Mouse (Mus musculus) lung, embryonic 14.5 days (tissue): ENCODE measurements around the gene Ttc29. TPM values are rescaled to one million over a fixed set of nuclear protein-coding genes. Genes with fewer than 3 reads are reported as not detected.

ENCODE experiments used
- ATAC-seq: fragments of 200-750 bp; cut with Nextera tagmentation; 2 replicates; pipeline ENCODE4 v1.8.0; 2017; ENCODE audit warnings: mild to moderate bottlenecking, moderate TSS enrichment, moderate library complexity; ENCODE audit not compliant: insufficient read depth
- DNase-seq: peaks from one replicate; pipeline ENCODE4 v3.0.0-alpha.2; 2015
- H3K27ac ChIP-seq: fragments of 300-500 bp; sonication (generic); 2 replicates; pipeline ENCODE4 v1.5.1; 2014; ENCODE audit warnings: low read depth, mild to moderate bottlenecking, moderate library complexity
- H3K27me3 ChIP-seq: fragments of 300-500 bp; sonication (generic); 2 replicates; pipeline ENCODE4 v1.6.1; 2014; ENCODE audit warnings: low read length, control low read depth; ENCODE audit not compliant: insufficient read depth
- H3K36me3 ChIP-seq: fragments of 300-500 bp; sonication (generic); 2 replicates; pipeline ENCODE4 v1.6.1; 2014; ENCODE audit warnings: control low read depth; ENCODE audit not compliant: insufficient read depth
- H3K4me1 ChIP-seq: fragments of 300-500 bp; sonication (generic); 2 replicates; pipeline ENCODE4 v1.6.1; 2014; ENCODE audit warnings: antibody characterized with exemption, control low read depth; ENCODE audit not compliant: insufficient read depth
- H3K4me2 ChIP-seq: fragments of 300-500 bp; sonication (generic); 2 replicates; pipeline ENCODE4 v1.6.1; 2014; ENCODE audit warnings: mild to moderate bottlenecking
- H3K4me3 ChIP-seq: fragments of 300-500 bp; sonication (generic); 2 replicates; pipeline ENCODE4 v1.5.1; 2014; ENCODE audit warnings: low read depth, low read length
- H3K9ac ChIP-seq: fragments of 300-500 bp; sonication (generic); 2 replicates; pipeline ENCODE4 v1.6.1; 2014
- H3K9me3 ChIP-seq: fragments of 300-500 bp; sonication (generic); 2 replicates; pipeline ENCODE4 v1.6.1; 2016; ENCODE audit warnings: low read depth, low read length, control low read depth
- CTCF ChIP-seq: IDR thresholded peaks from 2 replicates; pipeline ENCODE4 v1.5.1; 2016; ENCODE audit warnings: antibody characterized with exemption, low read depth
- WGBS: fragments of 180-500 bp; shearing (Covaris S2); extraction: QIAGEN DNeasy Blood & Tissue Kit; methylation state at CpG from one replicate; pipeline ENCODE4 v1.1.7; 2014; 5-methylcytosine and 5-hydroxymethylcytosine counted together
- polyA plus RNA-seq: library from polyadenylated mRNA; unstranded; fragments of >200 nt; fragmentation: Nextera tagmentation; extraction: Ambion mirVana; gene quantifications from 2 replicates; pipeline ENCODE4 v1.2.1, GENCODE M21; 2014

Ttc29 gene
- polyA plus RNA-seq, 1 experiment from 2014 or later = not detected

DNA sequence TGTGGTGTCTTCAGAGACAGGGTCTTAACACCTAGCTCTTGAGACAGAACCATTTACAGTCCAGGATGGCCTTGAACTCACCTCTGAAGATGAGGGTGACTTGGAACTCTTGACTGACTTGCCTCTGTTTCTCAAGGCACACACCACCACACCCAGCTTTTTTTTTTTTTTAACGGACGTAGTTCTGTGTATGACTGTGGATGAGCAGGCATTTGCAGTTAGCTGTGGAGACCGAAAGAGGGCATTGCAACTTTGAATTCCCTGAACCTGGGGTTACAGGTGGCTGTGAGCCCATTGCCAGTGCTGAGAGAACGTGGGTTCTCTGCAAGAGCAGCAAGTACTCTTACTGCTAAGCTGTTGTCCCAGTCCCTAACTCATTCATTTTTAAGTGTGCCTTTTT, 13.0 kb downstream of the Ttc29 start:
- 71% methylated on average over 4 of the region's 4 CpGs for WGBS
- Histone ChIP-seq H3K27me3 (no peaks in the 10 kb centered on the region), H3K4me1 (no peaks in the 10 kb centered on the region), H3K27ac (no peak overlapping the region), H3K9ac (no peak overlapping the region), H3K9me3 (no peaks in the 10 kb centered on the region), H3K4me2 (no peak overlapping the region), H3K4me3 (no peak overlapping the region), H3K36me3 (no peaks in the 10 kb centered on the region)
- no peak for DNase-seq
- no peak for ATAC-seq
- no peak for TF ChIP-seq CTCF

GRCm38 (mm10) chr8:78230721-78231120, 17.6 kb downstream of the Ttc29 start:
- H3K9ac ChIP-seq = no peak overlapping the region
- H3K27ac ChIP-seq = no peak overlapping the region
- ATAC-seq (no peak), DNase-seq (no peak)
- H3K4me3 ChIP-seq = no peak overlapping the region
- H3K9me3 ChIP-seq = no peaks in the 10 kb centered on the region
- H3K4me1 ChIP-seq = no peaks in the 10 kb centered on the region
- no peak overlapping the region for H3K4me2 ChIP-seq
- no peaks in the 10 kb centered on the region for H3K27me3 ChIP-seq
- TF ChIP-seq CTCF = no peak
- H3K36me3 ChIP-seq = no peaks in the 10 kb centered on the region
- WGBS = 71% methylated on average over 2 of the region's 2 CpGs

DNA sequence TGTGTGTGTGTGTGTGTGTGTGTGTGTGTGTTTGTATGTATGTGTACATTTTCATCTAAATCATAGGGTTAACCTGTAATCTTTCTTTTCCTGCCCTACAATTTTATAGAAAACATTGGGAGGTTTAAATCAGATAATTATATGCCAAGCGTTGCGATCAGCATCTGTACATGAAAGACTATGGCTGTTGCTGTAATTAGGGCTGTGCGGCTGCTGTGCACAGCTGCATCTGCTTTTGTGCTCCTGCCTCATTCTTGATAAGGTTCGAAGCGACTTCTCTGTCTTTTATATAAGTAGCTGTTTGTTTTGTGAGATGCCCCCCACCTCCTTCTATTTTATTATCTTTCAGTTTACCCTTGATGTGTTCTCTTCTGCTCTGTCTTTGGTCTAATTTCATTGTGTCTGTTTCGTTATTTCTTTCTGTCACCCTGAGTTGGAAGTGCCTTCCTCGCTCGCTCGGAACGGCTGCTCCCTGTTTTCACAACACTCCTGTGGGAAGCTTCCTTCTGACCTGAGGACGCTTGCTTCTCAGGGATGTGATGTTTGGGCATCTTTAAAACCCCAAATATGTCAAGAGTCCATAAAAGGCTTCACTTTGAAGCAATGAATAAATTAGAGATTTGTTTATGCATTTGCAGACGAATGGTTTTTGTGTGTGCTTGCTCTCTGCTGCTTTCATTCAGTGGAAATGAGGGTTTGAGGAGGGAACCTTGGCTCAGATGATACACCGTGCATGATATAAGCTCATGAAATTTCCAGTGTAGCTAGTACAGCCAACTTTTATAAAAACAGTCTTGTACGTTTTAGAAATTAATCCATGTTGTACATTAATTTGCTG, 20.0 kb downstream of the Ttc29 start:
- 41% methylated on average over 14 of the region's 14 CpGs for WGBS
- Histone ChIP-seq H3K4me1 (no peaks in the 10 kb centered on the region), H3K9me3 (no peaks in the 10 kb centered on the region), H3K36me3 (no peaks in the 10 kb centered on the region), H3K27ac (no peak overlapping the region), H3K4me3 (no peak overlapping the region), H3K27me3 (no peaks in the 10 kb centered on the region), H3K4me2 (peak overlapping the region; percentile 13), H3K9ac (no peak overlapping the region)
- no peak for TF ChIP-seq CTCF
- DNase-seq (peak; percentile 17), ATAC-seq (no peak)

- no peak for DNase-seq
- H3K9ac ChIP-seq = no peak overlapping the region
- WGBS = 68% methylated on average over 7 of the region's 7 CpGs
- H3K27ac ChIP-seq = no peak overlapping the region
- no peaks in the 10 kb centered on the region for H3K36me3 ChIP-seq
- H3K9me3 ChIP-seq = no peaks in the 10 kb centered on the region
- no peak for ATAC-seq
- no peak overlapping the region; the same call in 1 of the 2 replicates for H3K4me2 ChIP-seq
- no peak overlapping the region for H3K4me3 ChIP-seq
- no peaks in the 10 kb centered on the region for H3K27me3 ChIP-seq
- TF ChIP-seq CTCF = no peak
- no peaks in the 10 kb centered on the region for H3K4me1 ChIP-seq
Measured at GRCm38 (mm10) chr8:78233708-78234201, 20.7 kb downstream of the Ttc29 start.

DNA sequence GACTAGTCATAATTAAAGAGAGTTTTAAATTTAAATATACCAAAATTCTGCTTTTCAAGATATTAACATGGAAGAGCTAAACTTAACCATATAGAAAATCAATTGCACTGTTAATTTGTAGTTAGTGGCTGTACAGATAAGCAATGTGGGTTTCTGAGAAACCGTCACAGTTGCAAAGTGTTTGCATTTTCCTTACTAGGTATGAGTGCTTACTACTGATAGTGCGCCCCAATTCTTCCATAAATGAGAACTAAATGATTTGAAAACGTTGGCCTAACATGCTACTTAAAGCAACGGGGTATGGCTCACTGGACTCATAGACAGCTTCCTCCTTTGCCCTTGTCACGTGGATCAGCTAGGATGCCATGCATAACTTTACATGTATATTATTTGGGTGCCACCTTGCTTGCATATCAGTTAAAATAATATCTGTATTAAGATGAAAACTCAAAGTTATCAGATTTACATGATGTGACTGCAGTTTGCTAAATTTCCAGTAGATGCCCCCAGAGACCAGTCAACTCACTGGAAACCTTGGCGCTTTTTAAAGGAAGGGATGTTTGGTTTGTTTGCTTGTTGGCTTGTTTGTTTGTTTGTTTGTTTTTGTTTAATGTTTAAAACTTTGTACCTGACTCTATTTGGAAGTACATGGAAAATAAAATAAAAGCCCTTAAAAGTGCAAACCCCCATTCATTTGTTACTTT, 25.0 kb downstream of the Ttc29 start:
- H3K4me1 ChIP-seq = no peaks in the 10 kb centered on the region
- peak; percentile 66 for DNase-seq

GRCm38 (mm10) chr8:78251115-78251514, 38.0 kb downstream of the Ttc29 start:
- WGBS = 41% methylated on average over 3 of the region's 3 CpGs
- ATAC-seq = no peak
- Histone ChIP-seq H3K4me2 (no peak overlapping the region), H3K27ac (no peak overlapping the region), H3K36me3 (no peaks in the 10 kb centered on the region), H3K4me3 (no peak overlapping the region), H3K9ac (no peak overlapping the region), H3K4me1 (no peaks in the 10 kb centered on the region), H3K9me3 (no peaks in the 10 kb centered on the region), H3K27me3 (no peaks in the 10 kb centered on the region)
- TF ChIP-seq CTCF = no peak
- DNase-seq = no peak

More for the DNA sequence above, 25.0 kb downstream of the Ttc29 start:
- TF ChIP-seq CTCF = peak; percentile 67
- H3K27me3 ChIP-seq = no peaks in the 10 kb centered on the region
- no peak overlapping the region for H3K27ac ChIP-seq
- H3K9ac ChIP-seq = no peak overlapping the region
- H3K36me3 ChIP-seq = no peaks in the 10 kb centered on the region
- no peak for ATAC-seq
- H3K4me3 ChIP-seq = no peak overlapping the region
- no peak overlapping the region for H3K4me2 ChIP-seq
- 50% methylated on average over 6 of the region's 6 CpGs for WGBS
- H3K9me3 ChIP-seq = no peaks in the 10 kb centered on the region

- no peaks in the 10 kb centered on the region for H3K27me3 ChIP-seq
- 81% methylated on average over 4 of the region's 4 CpGs for WGBS
- no peaks in the 10 kb centered on the region for H3K9me3 ChIP-seq
- ATAC-seq (no peak), DNase-seq (no peak)
- no peak overlapping the region for H3K27ac ChIP-seq
- no peak overlapping the region for H3K9ac ChIP-seq
- TF ChIP-seq CTCF = no peak
- no peaks in the 10 kb centered on the region for H3K36me3 ChIP-seq
- no peak overlapping the region for H3K4me2 ChIP-seq
- H3K4me1 ChIP-seq = no peaks in the 10 kb centered on the region
- H3K4me3 ChIP-seq = no peak overlapping the region
Measured at GRCm38 (mm10) chr8:78254374-78254773, 41.3 kb downstream of the Ttc29 start.
